Mouse (Mus musculus): ENCODE data around the gene Ppm1h. TPM values are rescaled to one million over a fixed set of nuclear protein-coding genes. Genes with fewer than 3 reads are reported as not detected.

The Ppm1h gene
- polyA plus RNA-seq (2017; shearing (Covaris generic)): 27.6 TPM

DNA sequence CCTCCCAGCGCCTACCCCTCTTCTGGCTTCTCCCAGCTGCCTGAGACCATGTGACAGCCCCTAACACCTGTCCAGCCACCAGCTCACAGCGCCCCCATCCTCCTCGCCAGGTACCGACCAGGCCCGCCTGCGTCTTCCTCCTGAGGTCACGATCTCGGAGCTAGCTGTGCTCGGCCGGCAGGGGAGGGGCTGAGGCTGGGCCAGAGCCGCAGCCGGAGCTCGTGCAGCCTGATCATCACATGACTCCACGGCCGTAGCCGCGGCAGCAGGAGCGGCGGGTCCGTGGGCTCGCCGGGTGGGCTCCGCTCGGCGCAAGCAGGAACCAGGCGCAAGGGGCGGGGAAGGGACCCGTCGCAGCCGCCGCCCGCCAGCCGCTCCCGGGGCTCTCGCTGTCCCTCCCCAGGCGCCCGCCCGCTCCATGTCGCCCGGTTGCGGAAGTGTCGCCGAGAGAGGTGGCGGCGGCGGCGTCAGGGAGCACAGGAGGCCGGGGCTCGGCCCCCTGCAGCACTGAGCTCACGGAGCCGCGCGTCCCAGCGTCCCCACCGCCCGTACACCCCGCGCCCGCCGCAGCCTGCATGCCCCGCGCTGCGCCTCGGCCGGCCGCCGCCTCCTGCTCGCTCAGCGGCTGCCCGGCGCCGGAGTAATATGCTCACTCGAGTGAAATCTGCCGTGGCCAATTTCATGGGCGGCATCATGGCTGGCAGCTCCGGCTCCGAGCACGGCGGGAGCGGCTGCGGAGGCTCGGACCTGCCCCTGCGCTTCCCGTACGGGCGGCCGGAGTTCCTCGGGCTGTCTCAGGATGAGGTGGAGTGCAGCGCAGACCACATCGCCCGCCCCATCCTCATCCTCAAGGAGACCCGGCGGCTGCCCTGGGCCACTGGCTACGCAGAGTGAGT, at the start of gene Ppm1h:
Gene Ppm1h (plus strand): TSS at position 222 of the 896 bp plus-strand sequence.

Other genes with a start within 250 kb of the Ppm1h start
- gene Avpr1a, start 230.3 kb upstream of the Ppm1h start, polyA plus RNA-seq (2017; shearing (Covaris generic)): 0.28 TPM